Mouse (Mus musculus) erythroid progenitor cell, adult 5-6 weeks (primary cell): ENCODE results near the gene Fanca. TPM values are rescaled to one million over a fixed set of nuclear protein-coding genes. Genes with fewer than 3 reads are reported as not detected.
"Not testable (repeated sequence)": the region's sequence is repeated elsewhere in the genome, so short reads cannot be mapped to it uniquely, and the experiment has no call there.

Experiments used
- ATAC-seq: replicated peaks from 2 replicates; pipeline ENCODE4 v1.8.0; 2016; ENCODE audit warnings: moderate number of reproducible peaks, mild to moderate bottlenecking, moderate TSS enrichment, inconsistent platforms; ENCODE audit not compliant: poor library complexity, low FRiP score, severe bottlenecking
- total RNA-seq, 2 experiments: library from RNA; stranded (forward) in 1 of 2; stranded (reverse) in 1 of 2; fragments of 150-400 nt in 1 of 2; fragments of 186-747, 209-891 nt in 1 of 2; gene quantifications; 2 replicates each; pipeline versions ENCODE4 v1.2.3 to v1.2.4; 2015 to 2017; ENCODE audit warnings: low replicate concordance in 2 of 2

The Fanca gene
- total RNA-seq, 2 experiments from 2014 or later = 31.5 to 75.0 TPM

DNA sequence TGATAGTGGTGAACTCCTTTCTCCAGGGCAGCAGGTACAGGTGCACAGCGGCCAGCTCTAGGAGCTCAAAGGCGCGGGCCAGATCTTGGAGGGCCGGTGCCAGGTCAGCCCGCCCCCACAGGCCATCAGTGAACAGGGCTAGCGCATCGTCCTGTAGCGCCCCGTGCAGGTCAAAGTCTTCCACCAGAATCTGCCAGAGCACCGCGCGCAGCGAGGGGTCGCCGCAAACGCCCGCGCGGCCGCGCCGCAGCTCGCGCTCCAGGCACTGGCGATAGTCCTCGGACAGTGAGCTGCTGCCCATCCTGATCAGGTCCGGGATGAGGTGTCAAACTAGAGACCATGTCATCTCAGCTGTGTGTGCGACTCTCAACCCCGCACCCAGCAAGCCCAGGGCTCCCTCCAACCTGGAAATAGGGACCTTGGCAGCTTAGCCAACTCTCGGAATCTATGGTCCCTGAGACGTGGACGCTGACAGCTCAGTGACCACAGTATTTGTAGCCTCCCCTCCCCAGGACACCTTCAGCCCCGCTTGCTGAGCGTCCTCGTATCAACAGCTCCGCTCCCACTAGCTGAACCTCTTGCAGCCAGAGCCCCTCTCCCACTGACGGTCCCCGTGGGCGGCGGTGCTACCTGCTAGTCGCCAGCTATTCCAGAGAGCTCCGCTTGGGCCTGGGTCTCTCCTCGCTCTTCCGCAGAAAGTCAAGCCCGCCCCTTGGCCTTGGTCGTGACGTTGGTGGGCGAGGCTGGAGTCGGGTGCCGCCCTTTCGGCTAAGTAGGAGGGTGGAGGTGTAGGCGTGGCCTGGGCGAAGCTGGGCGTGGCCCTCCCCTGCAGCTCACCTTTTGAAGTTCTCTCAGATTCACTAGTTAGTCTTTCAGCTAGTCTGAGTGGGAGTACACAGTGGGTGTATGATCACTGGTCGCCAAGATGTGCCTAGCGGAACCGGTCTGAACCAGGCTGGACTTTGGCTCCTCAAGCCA lies 82.6 kb downstream of the Fanca start, which contains the start of gene Spata2l:
Gene Spata2l (minus strand): TSS at position 714 of the 978 bp plus-strand sequence.
- peak; percentile 87 for ATAC-seq

GRCm38 (mm10) chr8:123234918-123235519 lies 83.4 kb downstream of the Fanca start:
- no peak for ATAC-seq

GRCm38 (mm10) chr8:123233760-123234159 lies 84.6 kb downstream of the Fanca start:
- ATAC-seq = no peak

- no peak for ATAC-seq
Observed at GRCm38 (mm10) chr8:123233300-123233699, 85.1 kb downstream of the Fanca start.

GRCm38 (mm10) chr8:123232553-123232952 lies 85.8 kb downstream of the Fanca start:
- ATAC-seq = no peak

GRCm38 (mm10) chr8:123231742-123232141 lies 86.6 kb downstream of the Fanca start:
- no peak for ATAC-seq

DNA sequence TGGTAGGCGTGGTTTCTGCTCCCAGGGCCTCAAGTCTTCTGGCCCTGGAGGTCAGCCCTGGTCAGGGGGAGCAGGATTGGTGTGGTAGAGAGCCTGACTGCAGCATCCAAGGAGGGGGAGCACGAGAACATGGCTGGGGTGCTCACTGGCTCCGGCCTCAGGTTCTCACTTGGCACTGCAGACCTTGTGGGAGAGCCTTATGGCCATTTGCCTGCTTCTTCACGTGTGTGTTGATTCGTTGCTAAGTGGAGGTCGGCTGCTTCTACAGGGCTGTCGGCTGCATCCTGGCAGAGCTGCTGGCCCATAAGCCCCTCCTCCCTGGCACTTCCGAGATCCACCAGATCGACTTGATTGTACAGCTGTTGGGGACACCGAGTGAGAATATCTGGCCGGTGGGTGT lies 88.0 kb downstream of the Fanca start:
- not testable (repeated sequence) for ATAC-seq

GRCm38 (mm10) chr8:123228416-123228815 lies 90.0 kb downstream of the Fanca start:
- ATAC-seq = no peak

GRCm38 (mm10) chr8:123224278-123225266 lies 93.8 kb downstream of the Fanca start, which contains the start of gene Cdk10:
TSS of gene Cdk10 (plus strand) at chr8:123224842.
- peak; percentile 98 for ATAC-seq

- ATAC-seq = no peak
Observed at GRCm38 (mm10) chr8:123220917-123221316, 97.5 kb downstream of the Fanca start.

Other genes starting within 250 kb of the Fanca start
- gene Rpl13, start 216.2 kb downstream of the Fanca start, total RNA-seq (2015; ENCODE audit: low replicate concordance) = 320 and 376 TPM in 2 replicates
- 611 and 691 TPM in 2 replicates for gene Rpl13, start 216.2 kb downstream of the Fanca start, total RNA-seq (2017; ENCODE audit: low replicate concordance)
- gene Cpne7, start 201.2 kb downstream of the Fanca start, total RNA-seq (2015; ENCODE audit: low replicate concordance) = not detected in 2 replicates
- gene Cpne7, start 201.2 kb downstream of the Fanca start, total RNA-seq (2017; ENCODE audit: low replicate concordance) = not detected in 2 replicates
- not detected in 2 replicates for gene Sult5a1, start 160.3 kb downstream of the Fanca start, total RNA-seq (2015; ENCODE audit: low replicate concordance)
- not detected in 2 replicates for gene Sult5a1, start 160.3 kb downstream of the Fanca start, total RNA-seq (2017; ENCODE audit: low replicate concordance)
- 0.84 and 2.2 TPM in 2 replicates for gene Dpep1, start 132.3 kb downstream of the Fanca start, total RNA-seq (2015; ENCODE audit: low replicate concordance)
- gene Dpep1, start 132.3 kb downstream of the Fanca start, total RNA-seq (2017; ENCODE audit: low replicate concordance) = 0.39 TPM in 1 of 2 replicates, not detected in the other
- gene Chmp1a, start 105.8 kb downstream of the Fanca start, total RNA-seq (2015; ENCODE audit: low replicate concordance) = 20.1 and 49.0 TPM in 2 replicates
- gene Chmp1a, start 105.8 kb downstream of the Fanca start, total RNA-seq (2017; ENCODE audit: low replicate concordance) = 19.7 and 25.7 TPM in 2 replicates
- gene Spata33, start 105.7 kb downstream of the Fanca start, total RNA-seq (2015; ENCODE audit: low replicate concordance) = not detected in 2 replicates
- 0.26 and 2.3 TPM in 2 replicates for gene Spata33, start 105.7 kb downstream of the Fanca start, total RNA-seq (2017; ENCODE audit: low replicate concordance)
- gene Cdk10, start 93.7 kb downstream of the Fanca start, total RNA-seq (2015; ENCODE audit: low replicate concordance) = 3.2 and 9.2 TPM in 2 replicates
- 5.3 and 9.1 TPM in 2 replicates for gene Cdk10, start 93.7 kb downstream of the Fanca start, total RNA-seq (2017; ENCODE audit: low replicate concordance)
- 0.42 and 0.72 TPM in 2 replicates for gene Spata2l, start 82.3 kb downstream of the Fanca start, total RNA-seq (2015; ENCODE audit: low replicate concordance)
- gene Spata2l, start 82.3 kb downstream of the Fanca start, total RNA-seq (2017; ENCODE audit: low replicate concordance) = 1.7 TPM in 1 of 2 replicates, not detected in the other
- 3.6 and 13.8 TPM in 2 replicates for gene Zfp276, start 64.4 kb downstream of the Fanca start, total RNA-seq (2015; ENCODE audit: low replicate concordance)
- 5.6 and 8.0 TPM in 2 replicates for gene Zfp276, start 64.4 kb downstream of the Fanca start, total RNA-seq (2017; ENCODE audit: low replicate concordance)
- gene Vps9d1, start 64.2 kb downstream of the Fanca start, total RNA-seq (2015; ENCODE audit: low replicate concordance) = 4.7 and 11.3 TPM in 2 replicates
- gene Vps9d1, start 64.2 kb downstream of the Fanca start, total RNA-seq (2017; ENCODE audit: low replicate concordance) = 9.2 and 16.8 TPM in 2 replicates
- not detected in 2 replicates for gene Spire2, start 14.1 kb upstream of the Fanca start, total RNA-seq (2015; ENCODE audit: low replicate concordance)
- not detected in 2 replicates for gene Spire2, start 14.1 kb upstream of the Fanca start, total RNA-seq (2017; ENCODE audit: low replicate concordance)
- 36.4 and 48.6 TPM in 2 replicates for gene Tcf25, start 55.2 kb upstream of the Fanca start, total RNA-seq (2015; ENCODE audit: low replicate concordance)
- gene Tcf25, start 55.2 kb upstream of the Fanca start, total RNA-seq (2017; ENCODE audit: low replicate concordance) = 27.2 and 70.3 TPM in 2 replicates
- gene Mc1r, start 88.5 kb upstream of the Fanca start, total RNA-seq (2015; ENCODE audit: low replicate concordance) = not detected in 2 replicates
- gene Mc1r, start 88.5 kb upstream of the Fanca start, total RNA-seq (2017; ENCODE audit: low replicate concordance) = not detected in 2 replicates
- not detected in 2 replicates for gene Tubb3, start 92.8 kb upstream of the Fanca start, total RNA-seq (2015; ENCODE audit: low replicate concordance)
- not detected in 2 replicates for gene Tubb3, start 92.8 kb upstream of the Fanca start, total RNA-seq (2017; ENCODE audit: low replicate concordance)
- 8.8 and 15.1 TPM in 2 replicates for gene Def8, start 105.0 kb upstream of the Fanca start, total RNA-seq (2015; ENCODE audit: low replicate concordance)
- 3.5 and 8.9 TPM in 2 replicates for gene Def8, start 105.0 kb upstream of the Fanca start, total RNA-seq (2017; ENCODE audit: low replicate concordance)
- gene Afg3l1, start 159.3 kb upstream of the Fanca start, total RNA-seq (2015; ENCODE audit: low replicate concordance) = 8.6 and 13.4 TPM in 2 replicates
- 6.5 and 9.6 TPM in 2 replicates for gene Afg3l1, start 159.3 kb upstream of the Fanca start, total RNA-seq (2017; ENCODE audit: low replicate concordance)
- not detected in 2 replicates for gene Dbndd1, start 196.9 kb upstream of the Fanca start, total RNA-seq (2015; ENCODE audit: low replicate concordance)
- not detected in 2 replicates for gene Dbndd1, start 196.9 kb upstream of the Fanca start, total RNA-seq (2017; ENCODE audit: low replicate concordance)
- not detected in 2 replicates for gene Gas8, start 200.3 kb upstream of the Fanca start, total RNA-seq (2015; ENCODE audit: low replicate concordance)
- gene Gas8, start 200.3 kb upstream of the Fanca start, total RNA-seq (2017; ENCODE audit: low replicate concordance) = 0.23 and 1.3 TPM in 2 replicates